Mouse (Mus musculus) kidney, embryonic 16.5 days (tissue): ENCODE results near the gene Nuak2. TPM values are rescaled to one million over a fixed set of nuclear protein-coding genes. Genes with fewer than 3 reads are reported as not detected.

Experiments used
- ATAC-seq: fragments of 200-750 bp; cut with Nextera tagmentation; 2 replicates; pipeline ENCODE4 v1.8.0; 2017; ENCODE audit warnings: moderate TSS enrichment; ENCODE audit not compliant: low FRiP score, low TSS enrichment
- H3K27ac ChIP-seq: fragments of 300-500 bp; sonication (generic); 2 replicates; pipeline ENCODE4 v1.5.1; 2014; ENCODE audit warnings: low read length
- H3K27me3 ChIP-seq: fragments of 300-500 bp; sonication (generic); 2 replicates; pipeline ENCODE4 v1.6.1; 2014; ENCODE audit warnings: low read length, control low read depth, mixed read lengths; ENCODE audit not compliant: insufficient read depth
- H3K36me3 ChIP-seq: fragments of 300-500 bp; sonication (generic); 2 replicates; pipeline ENCODE4 v1.6.1; 2014; ENCODE audit warnings: low read length, control low read depth, mixed read lengths; ENCODE audit not compliant: insufficient read depth
- H3K4me1 ChIP-seq: fragments of 300-500 bp; sonication (generic); 2 replicates; pipeline ENCODE4 v1.6.1; 2014; ENCODE audit warnings: low read length, control low read depth, mixed read lengths; ENCODE audit not compliant: insufficient read depth
- H3K4me2 ChIP-seq: fragments of 300-500 bp; sonication (generic); replicated peaks from 2 replicates; pipeline ENCODE4 v1.6.1; 2014; ENCODE audit warnings: low read depth, low read length
- H3K4me3 ChIP-seq: fragments of 300-500 bp; sonication (generic); 2 replicates; pipeline ENCODE4 v1.5.1; 2014; ENCODE audit warnings: mild to moderate bottlenecking, low read length
- H3K9ac ChIP-seq: fragments of 300-500 bp; sonication (generic); replicated peaks from 2 replicates; pipeline ENCODE4 v1.6.1; 2014; ENCODE audit warnings: low read length
- H3K9me3 ChIP-seq: fragments of 300-500 bp; sonication (generic); 2 replicates; pipeline ENCODE4 v1.6.1; 2016; ENCODE audit warnings: low read length, control low read depth
- WGBS: fragments of 180-500 bp; shearing (Covaris S2); extraction: QIAGEN DNeasy Blood & Tissue Kit; methylation state at CpG from one replicate; pipeline ENCODE4 v1.1.7; 2014; 5-methylcytosine and 5-hydroxymethylcytosine counted together
- polyA plus RNA-seq: library from polyadenylated mRNA; unstranded; fragments of >200 nt; fragmentation: Nextera tagmentation; extraction: Ambion mirVana; gene quantifications from 2 replicates; pipeline ENCODE4 v1.2.1, GENCODE M21; 2015

Nuak2 gene
- polyA plus RNA-seq, 1 experiment from 2014 or later, result 5.5 TPM

DNA sequence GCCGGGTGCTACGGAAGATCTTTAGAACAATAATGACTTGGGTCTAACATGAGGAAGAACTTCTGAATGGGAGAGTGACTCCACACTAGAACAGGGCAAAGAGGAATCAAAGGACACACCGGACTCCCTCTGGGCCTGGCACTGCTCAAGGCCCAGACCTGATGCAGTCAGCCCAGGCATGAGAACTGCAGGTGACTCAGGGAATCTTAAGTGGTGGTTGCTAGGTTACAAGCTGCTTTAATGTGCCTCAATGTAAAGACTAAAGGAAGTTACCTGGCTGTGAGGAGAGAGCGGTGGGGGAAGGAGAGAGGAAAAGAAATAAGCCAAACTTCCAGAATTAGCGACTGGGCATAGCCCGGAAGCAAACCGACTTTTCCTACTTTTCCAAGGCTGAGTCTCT lies 20.4 kb upstream of the Nuak2 start:
- H3K4me2 ChIP-seq, result no peak overlapping the region
- 76% methylated on average over 7 of the region's 7 CpGs for WGBS
- ATAC-seq, result no peak
- H3K36me3 ChIP-seq, result no peaks in the 10 kb centered on the region
- H3K27ac ChIP-seq, result no peak overlapping the region
- no peak overlapping the region for H3K9ac ChIP-seq
- no peaks in the 10 kb centered on the region for H3K9me3 ChIP-seq
- no peak overlapping the region for H3K4me3 ChIP-seq
- H3K4me1 ChIP-seq, result peaks cover 36% of the 10 kb centered on the region
- H3K27me3 ChIP-seq, result peaks cover 26% of the 10 kb centered on the region

DNA sequence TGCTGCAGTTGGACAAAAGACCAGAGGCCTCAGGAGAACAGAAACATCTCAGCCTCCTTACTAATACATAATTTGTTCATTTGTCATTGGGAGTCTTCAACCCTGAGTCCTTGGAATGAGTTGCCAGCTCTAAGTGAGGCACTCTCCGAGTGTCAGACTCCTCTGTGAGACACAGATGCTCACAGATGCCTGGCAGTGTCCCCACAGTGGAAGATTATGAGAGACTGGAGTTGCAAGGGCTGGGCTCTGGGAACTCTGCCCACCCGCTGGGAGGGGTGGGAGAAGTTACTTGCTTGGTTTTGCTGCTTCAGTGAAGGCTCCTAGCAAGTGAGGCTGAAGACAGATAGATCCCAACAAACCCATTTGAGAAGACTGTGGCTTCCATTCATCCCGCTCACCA lies 19.9 kb upstream of the Nuak2 start:
- Histone ChIP-seq H3K27me3 (peaks cover 26% of the 10 kb centered on the region), H3K36me3 (no peaks in the 10 kb centered on the region), H3K9me3 (no peaks in the 10 kb centered on the region), H3K4me2 (no peak overlapping the region), H3K9ac (no peak overlapping the region), H3K4me3 (no peak overlapping the region), H3K4me1 (peaks cover 33% of the 10 kb centered on the region), H3K27ac (no peak overlapping the region)
- 80% methylated on average over 3 of the region's 3 CpGs for WGBS
- no peak for ATAC-seq

GRCm38 (mm10) chr1:132298425-132298800 lies 17.5 kb upstream of the Nuak2 start, which contains the start of gene Klhdc8a:
Gene Klhdc8a (plus strand): TSS chr1:132298626.
- Histone ChIP-seq H3K36me3 (no peaks in the 10 kb centered on the region), H3K9me3 (no peaks in the 10 kb centered on the region), H3K4me2 (peak within 1 kb of the TSS; percentile 98), H3K4me3 (peak within 1 kb of the TSS; percentile 56), H3K4me1 (peaks cover 11% of the 10 kb centered on the region; the same call in 1 of the 2 replicates), H3K27ac (no peak within 1 kb of the TSS; the same call in 1 of the 2 replicates), H3K27me3 (peaks cover 26% of the 10 kb centered on the region), H3K9ac (peak within 1 kb of the TSS; percentile 72)
- ATAC-seq, result peak; percentile 31
- under 1% methylated on average over 28 of the region's 28 CpGs for WGBS

DNA sequence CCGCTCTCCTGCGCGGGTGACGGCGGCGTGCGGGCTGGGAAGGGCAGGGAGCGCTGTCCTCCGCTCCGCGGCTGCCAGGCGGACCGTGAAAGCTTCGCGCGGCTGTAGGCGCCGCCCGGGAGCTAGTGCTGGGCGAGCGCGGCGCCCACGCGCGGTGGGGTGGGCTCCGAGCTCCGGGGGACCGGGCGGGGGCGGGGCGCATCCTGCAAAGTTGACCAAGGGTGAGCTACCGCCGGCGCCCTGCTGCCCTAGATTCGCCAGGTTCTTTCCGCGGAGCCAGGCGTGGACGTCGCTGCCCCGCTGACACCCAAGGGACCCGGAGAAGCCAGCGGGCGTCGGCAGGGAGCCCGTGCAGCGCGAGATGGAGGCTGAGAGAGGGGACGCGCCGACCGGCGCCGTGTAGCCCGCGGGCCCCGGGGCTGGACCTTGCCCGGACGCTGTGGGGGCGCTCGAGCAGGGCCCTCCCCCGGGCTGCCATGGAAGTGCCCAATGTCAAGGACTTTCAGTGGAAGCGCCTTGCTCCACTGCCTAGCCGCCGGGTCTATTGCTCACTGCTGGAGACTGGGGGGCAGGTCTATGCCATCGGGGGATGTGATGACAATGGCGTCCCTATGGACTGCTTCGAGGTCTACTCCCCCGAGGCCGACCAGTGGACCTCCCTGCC lies 17.0 kb upstream of the Nuak2 start:
- H3K36me3 ChIP-seq, result no peaks in the 10 kb centered on the region
- WGBS, result under 1% methylated on average over 68 of the region's 71 CpGs
- peak overlapping the region; percentile 98 for H3K4me2 ChIP-seq
- ATAC-seq, result peak; percentile 72
- H3K9ac ChIP-seq, result peak overlapping the region; percentile 72
- H3K27ac ChIP-seq, result no peak overlapping the region; the same call in 1 of the 2 replicates
- H3K4me3 ChIP-seq, result peak overlapping the region; percentile 56
- H3K4me1 ChIP-seq, result peaks cover 11% of the 10 kb centered on the region; the same call in 1 of the 2 replicates
- H3K27me3 ChIP-seq, result peaks cover 26% of the 10 kb centered on the region
- H3K9me3 ChIP-seq, result no peaks in the 10 kb centered on the region

DNA sequence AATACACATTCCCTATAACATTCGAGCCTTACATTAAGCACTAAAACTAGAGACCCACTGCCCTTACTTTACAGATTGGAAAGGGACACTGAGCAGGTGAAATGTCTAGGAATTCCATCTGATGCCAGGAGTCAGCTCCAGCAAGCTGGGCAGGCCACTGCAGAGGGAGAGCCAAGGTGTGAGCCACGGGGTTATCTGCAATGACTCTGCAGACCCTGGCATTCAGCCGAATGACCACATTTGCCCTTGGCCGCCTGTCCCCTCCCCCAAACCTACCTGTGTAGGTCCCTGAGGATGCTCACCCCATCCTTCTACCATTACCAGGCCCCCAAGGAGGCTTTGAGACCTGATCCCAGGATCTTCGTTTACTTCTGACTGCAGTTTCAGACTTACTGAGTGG lies 16.2 kb upstream of the Nuak2 start:
- H3K4me1 ChIP-seq, result peaks cover 11% of the 10 kb centered on the region; the same call in 1 of the 2 replicates
- H3K36me3 ChIP-seq, result no peaks in the 10 kb centered on the region
- H3K9ac ChIP-seq, result no peak overlapping the region
- ATAC-seq, result no peak
- no peak overlapping the region for H3K4me3 ChIP-seq
- WGBS, result 70% methylated on average over 5 of the region's 5 CpGs
- peak overlapping the region; percentile 98 for H3K4me2 ChIP-seq
- H3K27me3 ChIP-seq, result peaks cover 25% of the 10 kb centered on the region
- no peaks in the 10 kb centered on the region for H3K9me3 ChIP-seq
- no peak overlapping the region for H3K27ac ChIP-seq

GRCm38 (mm10) chr1:132301242-132301641 lies 14.7 kb upstream of the Nuak2 start:
- Histone ChIP-seq H3K4me3 (no peak overlapping the region), H3K27me3 (peaks cover 23% of the 10 kb centered on the region)
- 80% methylated on average over 5 of the region's 5 CpGs for WGBS

GRCm38 (mm10) chr1:132302341-132302866 lies 13.5 kb upstream of the Nuak2 start:
- no peak overlapping the region for H3K9ac ChIP-seq
- no peaks in the 10 kb centered on the region for H3K36me3 ChIP-seq
- no peak overlapping the region for H3K4me3 ChIP-seq
- no peak for ATAC-seq
- H3K4me1 ChIP-seq, result peaks cover 11% of the 10 kb centered on the region; the same call in 1 of the 2 replicates
- 87% methylated on average over 9 of the region's 9 CpGs for WGBS
- H3K27me3 ChIP-seq, result peaks cover 20% of the 10 kb centered on the region
- no peak overlapping the region for H3K27ac ChIP-seq
- no peaks in the 10 kb centered on the region for H3K9me3 ChIP-seq
- H3K4me2 ChIP-seq, result no peak overlapping the region

More at GRCm38 (mm10) chr1:132301242-132301641, 14.7 kb upstream of the Nuak2 start:
- H3K4me1 ChIP-seq, result peaks cover 11% of the 10 kb centered on the region; the same call in 1 of the 2 replicates
- no peak for ATAC-seq
- H3K9me3 ChIP-seq, result no peaks in the 10 kb centered on the region
- H3K9ac ChIP-seq, result no peak overlapping the region
- H3K4me2 ChIP-seq, result no peak overlapping the region
- H3K36me3 ChIP-seq, result no peaks in the 10 kb centered on the region
- no peak overlapping the region for H3K27ac ChIP-seq

GRCm38 (mm10) chr1:132304618-132305214 lies 11.2 kb upstream of the Nuak2 start:
- peaks cover 5% of the 10 kb centered on the region for H3K4me1 ChIP-seq
- peaks cover 5% of the 10 kb centered on the region for H3K27me3 ChIP-seq
- H3K27ac ChIP-seq, result no peak overlapping the region
- no peak for ATAC-seq
- H3K4me3 ChIP-seq, result no peak overlapping the region
- H3K4me2 ChIP-seq, result no peak overlapping the region
- WGBS, result 29% methylated on average over 9 of the region's 9 CpGs
- no peaks in the 10 kb centered on the region for H3K9me3 ChIP-seq
- no peaks in the 10 kb centered on the region for H3K36me3 ChIP-seq
- H3K9ac ChIP-seq, result no peak overlapping the region

DNA sequence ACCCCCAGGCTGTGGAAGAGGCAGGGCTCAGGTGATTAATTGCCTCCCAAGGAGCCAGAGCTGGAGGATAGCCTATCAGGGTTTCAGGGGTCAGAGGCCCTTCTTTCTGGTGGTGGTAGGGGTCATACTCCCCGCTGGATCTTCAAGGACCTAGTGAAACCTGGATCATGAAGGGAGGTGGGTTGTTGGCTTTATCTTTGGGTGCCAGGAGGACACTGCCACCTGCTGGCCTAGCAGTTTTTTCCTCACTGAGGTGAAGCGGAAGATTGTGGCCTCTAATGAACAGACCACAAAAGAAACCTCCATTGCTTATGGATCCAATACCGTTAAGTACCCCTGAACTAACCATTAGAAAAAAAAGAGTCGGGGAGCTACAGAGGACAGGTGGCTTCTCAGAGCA lies 9.8 kb upstream of the Nuak2 start:
- Histone ChIP-seq H3K9ac (no peak overlapping the region), H3K27me3 (no peaks in the 10 kb centered on the region; the same call in 1 of the 2 replicates), H3K4me3 (no peak overlapping the region), H3K4me1 (peaks cover 13% of the 10 kb centered on the region), H3K36me3 (no peaks in the 10 kb centered on the region), H3K9me3 (no peaks in the 10 kb centered on the region), H3K27ac (no peak overlapping the region), H3K4me2 (no peak overlapping the region)
- 30% methylated on average over 4 of the region's 4 CpGs for WGBS
- no peak for ATAC-seq

DNA sequence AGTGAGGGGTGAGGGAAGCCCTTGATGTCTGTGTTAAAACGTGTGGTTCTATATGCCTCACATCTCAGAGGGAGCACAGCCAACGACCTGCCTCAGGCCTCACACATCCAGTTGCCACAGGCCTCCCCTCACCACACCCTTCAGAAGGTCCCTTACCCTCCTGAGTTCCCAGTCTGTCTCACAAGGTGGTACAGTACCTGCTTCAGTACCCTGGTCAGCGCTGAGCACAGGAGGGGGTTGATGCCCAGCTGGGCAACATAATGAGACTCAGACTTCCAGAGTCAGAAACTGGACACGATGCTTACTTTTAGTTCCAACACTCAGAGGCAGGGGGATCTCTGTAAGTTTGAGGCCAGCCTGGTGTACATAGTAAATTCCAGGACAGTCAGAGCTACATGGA lies 9.1 kb upstream of the Nuak2 start:
- 18% methylated on average over 4 of the region's 4 CpGs for WGBS
- Histone ChIP-seq H3K27ac (no peak overlapping the region), H3K9me3 (no peaks in the 10 kb centered on the region)

More for the DNA sequence above, 9.1 kb upstream of the Nuak2 start:
- Histone ChIP-seq H3K4me1 (peaks cover 14% of the 10 kb centered on the region), H3K4me2 (no peak overlapping the region), H3K9ac (no peak overlapping the region), H3K4me3 (no peak overlapping the region), H3K27me3 (no peaks in the 10 kb centered on the region; the same call in 1 of the 2 replicates), H3K36me3 (no peaks in the 10 kb centered on the region)
- no peak for ATAC-seq
